Mouse (Mus musculus): ENCODE measurements around the gene Prex1. TPM values are rescaled to one million over a fixed set of nuclear protein-coding genes. Genes with fewer than 3 reads are reported as not detected.
A peak's percentile ranks its signal among the peaks of the same experiment; 100 is the strongest.

Prex1 gene
- polyA plus RNA-seq, 1 experiment from 2014 or later: 20.9 TPM

DNA sequence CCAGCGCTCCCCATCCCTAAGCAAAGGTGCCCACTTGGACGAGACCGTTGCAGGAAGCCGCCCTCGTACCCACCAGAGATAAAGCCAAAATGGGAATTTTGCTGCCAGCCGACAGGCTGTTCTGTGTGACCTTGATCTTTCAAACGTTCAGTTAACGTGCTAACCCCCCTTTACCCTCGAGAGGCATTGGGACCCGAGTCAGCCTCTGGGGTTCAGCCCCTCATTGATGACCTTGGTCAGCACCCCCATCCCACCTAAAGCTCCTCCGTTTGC is 731 bp upstream of the Prex1 start:
- DNase-seq (ENCODE audit: low spot score) (no peak), ATAC-seq (ENCODE audit: low FRiP score) (no peak)
- no peaks in the 10 kb centered on the region for H3K27me3 ChIP-seq (ENCODE audit: control insufficient read depth, insufficient read depth, low read length)
- H3K9me3 ChIP-seq (ENCODE audit: control insufficient read depth, low read length): no peaks in the 10 kb centered on the region
- peaks cover 6% of the 10 kb centered on the region for H3K4me1 ChIP-seq (replicated peaks; ENCODE audit: control insufficient read depth, insufficient read depth, low read length)
- H3K27ac ChIP-seq (ENCODE audit: low read depth, low read length): no peak overlapping the region
- peak overlapping the region; percentile 65 for H3K9ac ChIP-seq (ENCODE audit: low read depth, low read length)
- peak overlapping the region; percentile 81 for H3K4me3 ChIP-seq (ENCODE audit: low read depth, low read length)
- WGBS: 12% methylated on average over 11 of the region's 11 CpGs
- H3K4me2 ChIP-seq (replicated peaks; ENCODE audit: low read depth, low read length): peak overlapping the region; percentile 69
- H3K36me3 ChIP-seq (ENCODE audit: control insufficient read depth, insufficient read depth, low read length): no peaks in the 10 kb centered on the region

DNA sequence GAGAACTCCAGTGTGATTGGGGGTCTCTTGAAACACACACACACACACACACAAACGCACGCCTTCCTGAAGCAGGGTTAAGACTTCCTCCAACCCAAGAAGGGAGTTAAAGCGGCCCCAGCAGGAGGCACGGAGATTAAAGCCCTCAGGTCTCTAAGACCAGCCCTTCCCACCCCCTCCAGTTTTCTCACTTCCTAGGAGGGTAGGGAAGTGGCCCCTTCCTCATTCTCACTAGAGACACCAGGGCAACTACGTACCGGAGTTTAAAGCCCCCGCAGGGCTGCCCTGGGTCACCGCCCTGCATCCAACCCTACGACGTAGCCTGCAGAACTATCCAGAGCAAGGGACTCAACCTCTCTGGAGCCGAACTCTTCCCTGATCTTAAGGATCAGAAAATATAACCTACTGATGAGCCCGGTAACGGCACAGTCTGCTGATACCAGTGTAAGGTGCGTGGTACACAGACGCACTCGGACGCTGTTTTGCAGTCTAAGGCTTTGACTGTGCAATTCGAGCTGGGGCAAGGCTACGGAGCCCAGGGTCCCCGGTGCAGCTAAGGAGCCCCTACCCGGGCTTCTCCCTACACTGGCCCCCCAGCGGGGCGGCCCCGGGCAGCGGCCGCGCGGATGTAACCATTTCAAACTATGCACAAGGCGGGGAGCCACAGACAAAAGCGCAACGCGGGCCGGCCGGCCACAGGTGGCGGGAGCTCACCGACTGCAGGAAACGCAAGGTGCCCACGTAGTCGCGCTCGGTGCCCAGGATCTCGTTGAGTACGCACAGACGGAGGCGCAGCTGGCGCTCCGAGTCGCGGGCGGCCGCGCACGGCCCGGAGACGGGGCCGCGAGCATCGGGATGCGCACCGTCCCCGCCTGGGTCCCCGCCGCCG is 587 bp downstream of the Prex1 start:
- Histone ChIP-seq H3K36me3 (ENCODE audit: control insufficient read depth, insufficient read depth, low read length) (no peaks in the 10 kb centered on the region), H3K27me3 (ENCODE audit: control insufficient read depth, insufficient read depth, low read length) (no peaks in the 10 kb centered on the region), H3K4me2 (replicated peaks; ENCODE audit: low read depth, low read length) (peak overlapping the region; percentile 89), H3K4me1 (replicated peaks; ENCODE audit: control insufficient read depth, insufficient read depth, low read length) (peaks cover 8% of the 10 kb centered on the region), H3K4me3 (ENCODE audit: low read depth, low read length) (peak overlapping the region; percentile 81), H3K9ac (ENCODE audit: low read depth, low read length) (peak overlapping the region; percentile 79), H3K9me3 (ENCODE audit: control insufficient read depth, low read length) (no peaks in the 10 kb centered on the region), H3K27ac (ENCODE audit: low read depth, low read length) (peak overlapping the region; percentile 58)
- peak; percentile 59 for DNase-seq (ENCODE audit: low spot score)
- under 1% methylated on average over 59 of the region's 64 CpGs for WGBS
- peak; percentile 70 for ATAC-seq (ENCODE audit: low FRiP score)

DNA sequence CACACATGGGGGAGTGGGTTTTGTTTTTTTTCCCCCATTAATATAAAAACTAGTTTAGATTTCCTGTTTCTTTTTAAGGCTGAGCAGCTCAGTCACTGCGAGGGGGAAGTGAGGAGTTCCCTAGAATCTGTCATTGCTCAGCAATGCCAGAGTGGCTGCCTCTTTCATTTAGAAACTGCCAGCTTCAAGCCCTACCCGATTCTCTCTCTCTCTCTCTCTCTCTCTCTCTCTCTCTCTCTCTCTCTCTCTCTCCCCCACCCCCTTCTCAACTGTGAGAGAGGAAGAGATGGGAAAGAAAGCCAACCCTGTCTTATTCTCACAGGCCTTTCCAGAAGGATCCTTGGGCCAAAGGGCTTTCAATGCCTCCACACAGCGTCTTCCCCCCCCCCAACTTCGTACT is 1.3 kb downstream of the Prex1 start:
- H3K4me1 ChIP-seq (replicated peaks; ENCODE audit: control insufficient read depth, insufficient read depth, low read length): peaks cover 12% of the 10 kb centered on the region
- ATAC-seq (ENCODE audit: low FRiP score): no peak
- peak overlapping the region; percentile 58; the same call in 1 of the 2 replicates for H3K27ac ChIP-seq (ENCODE audit: low read depth, low read length)
- H3K36me3 ChIP-seq (ENCODE audit: control insufficient read depth, insufficient read depth, low read length): no peaks in the 10 kb centered on the region
- no peaks in the 10 kb centered on the region for H3K27me3 ChIP-seq (ENCODE audit: control insufficient read depth, insufficient read depth, low read length)
- DNase-seq (ENCODE audit: low spot score): peak; percentile 32
- H3K9me3 ChIP-seq (ENCODE audit: control insufficient read depth, low read length): no peaks in the 10 kb centered on the region
- H3K4me2 ChIP-seq (replicated peaks; ENCODE audit: low read depth, low read length): peak overlapping the region; percentile 89
- H3K4me3 ChIP-seq (ENCODE audit: low read depth, low read length): peak overlapping the region; percentile 81
- peak overlapping the region; percentile 79 for H3K9ac ChIP-seq (ENCODE audit: low read depth, low read length)
- 0% methylated on average over 4 of the region's 4 CpGs for WGBS

DNA sequence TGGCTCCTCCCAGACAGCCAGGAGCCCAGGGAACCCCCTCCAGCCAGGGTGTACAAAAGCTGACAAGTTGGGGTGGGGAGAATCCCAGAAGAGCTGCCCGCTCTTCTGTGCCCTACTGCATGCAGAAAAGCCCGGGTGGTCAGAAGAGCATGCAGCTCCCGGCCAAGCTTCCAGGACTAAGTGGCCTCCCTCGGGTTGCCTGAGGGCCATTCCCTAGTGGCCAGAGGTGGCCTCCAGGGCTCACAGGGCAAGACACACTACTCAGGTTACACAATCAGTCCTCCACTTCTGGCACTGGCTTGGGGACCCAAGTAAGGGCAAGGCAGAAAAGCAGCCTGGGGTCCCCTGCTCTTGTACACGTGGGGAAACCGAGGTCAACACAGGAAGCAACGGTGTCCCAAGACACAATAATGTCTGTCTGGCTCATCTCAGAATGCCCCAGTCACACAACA is 1.9 kb downstream of the Prex1 start:
- H3K4me2 ChIP-seq (replicated peaks; ENCODE audit: low read depth, low read length): peak overlapping the region; percentile 89
- no peaks in the 10 kb centered on the region for H3K27me3 ChIP-seq (ENCODE audit: control insufficient read depth, insufficient read depth, low read length)
- peak overlapping the region; percentile 16; the same call in 1 of the 2 replicates for H3K9ac ChIP-seq (ENCODE audit: low read depth, low read length)
- ATAC-seq (ENCODE audit: low FRiP score) (no peak), DNase-seq (ENCODE audit: low spot score) (peak; percentile 34)
- H3K27ac ChIP-seq (ENCODE audit: low read depth, low read length): no peak overlapping the region
- no peaks in the 10 kb centered on the region for H3K9me3 ChIP-seq (ENCODE audit: control insufficient read depth, low read length)
- H3K36me3 ChIP-seq (ENCODE audit: control insufficient read depth, insufficient read depth, low read length): no peaks in the 10 kb centered on the region
- H3K4me3 ChIP-seq (ENCODE audit: low read depth, low read length): peak overlapping the region; percentile 81
- 10% methylated on average over 7 of the region's 7 CpGs for WGBS
- H3K4me1 ChIP-seq (replicated peaks; ENCODE audit: control insufficient read depth, insufficient read depth, low read length): peaks cover 12% of the 10 kb centered on the region

DNA sequence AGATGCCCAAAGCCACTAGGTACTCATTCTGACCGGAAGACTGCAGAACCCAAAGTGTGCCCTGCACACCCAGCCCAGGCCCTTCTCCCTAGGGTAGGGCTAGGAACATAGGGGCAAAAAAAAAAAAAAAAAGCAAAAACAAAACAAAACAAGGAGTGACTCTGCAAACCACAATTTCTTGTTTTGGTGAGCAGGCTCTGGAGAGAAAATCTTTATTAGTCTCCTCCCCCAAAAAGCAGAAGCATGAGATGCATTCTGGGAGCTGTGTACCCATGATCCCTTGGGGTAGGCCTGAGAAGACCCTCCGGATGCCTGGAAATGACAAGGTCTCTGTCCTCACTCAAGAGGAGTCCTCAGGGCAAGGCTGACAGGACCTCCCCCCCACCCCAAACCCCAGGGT is 3.7 kb downstream of the Prex1 start:
- 91% methylated on average over 2 of the region's 2 CpGs for WGBS
- no peak overlapping the region for H3K9ac ChIP-seq (ENCODE audit: low read depth, low read length)
- H3K4me1 ChIP-seq (replicated peaks; ENCODE audit: control insufficient read depth, insufficient read depth, low read length): peaks cover 12% of the 10 kb centered on the region

DNA sequence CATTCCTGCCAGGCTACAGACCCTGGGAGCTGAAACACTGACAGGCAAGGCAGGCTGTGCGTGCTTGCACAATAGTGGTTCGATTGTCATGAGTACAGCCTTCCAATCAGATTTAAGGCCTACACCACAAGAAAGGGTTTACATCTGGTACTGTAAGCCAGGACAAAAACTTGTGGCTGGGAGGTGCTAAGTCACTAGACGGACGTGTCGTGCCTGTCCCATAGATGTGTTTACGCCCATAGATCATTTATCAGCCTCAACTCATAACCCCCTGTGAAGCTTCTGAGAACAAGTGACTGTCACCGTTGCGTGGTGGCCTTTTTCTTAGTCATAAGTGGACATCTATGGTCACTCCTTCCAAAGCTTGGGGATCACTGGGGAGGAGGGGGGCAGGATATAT is 5.3 kb downstream of the Prex1 start:
- Histone ChIP-seq H3K9ac (ENCODE audit: low read depth, low read length) (no peak overlapping the region), H3K36me3 (ENCODE audit: control insufficient read depth, insufficient read depth, low read length) (no peaks in the 10 kb centered on the region)

More for the DNA sequence above, 3.7 kb downstream of the Prex1 start:
- Histone ChIP-seq H3K27ac (ENCODE audit: low read depth, low read length) (no peak overlapping the region), H3K36me3 (ENCODE audit: control insufficient read depth, insufficient read depth, low read length) (no peaks in the 10 kb centered on the region), H3K4me2 (replicated peaks; ENCODE audit: low read depth, low read length) (no peak overlapping the region), H3K27me3 (ENCODE audit: control insufficient read depth, insufficient read depth, low read length) (no peaks in the 10 kb centered on the region), H3K9me3 (ENCODE audit: control insufficient read depth, low read length) (no peaks in the 10 kb centered on the region), H3K4me3 (ENCODE audit: low read depth, low read length) (no peak overlapping the region)
- ATAC-seq (ENCODE audit: low FRiP score): no peak
- no peak for DNase-seq (ENCODE audit: low spot score)

DNA sequence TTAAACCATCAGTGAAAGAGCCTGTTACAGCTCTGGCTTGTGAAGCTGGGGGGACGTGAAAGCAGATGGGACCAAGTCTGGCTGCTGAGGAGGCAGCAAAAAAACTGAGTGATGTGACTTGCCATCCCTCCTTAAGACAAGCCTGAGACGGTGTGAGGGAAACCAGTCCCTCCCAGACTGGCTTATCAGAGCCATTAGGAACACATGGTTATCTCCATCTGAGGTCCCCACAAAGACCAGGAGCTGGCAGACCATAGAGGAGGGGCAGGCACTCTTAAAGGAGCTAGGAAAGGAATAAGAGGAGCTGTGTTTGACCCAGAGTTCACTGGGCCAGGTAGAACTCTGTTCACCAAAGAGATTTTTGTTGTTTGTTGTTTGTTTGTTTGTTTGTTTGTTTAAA is 7.1 kb downstream of the Prex1 start:
- ATAC-seq (ENCODE audit: low FRiP score) (no peak), DNase-seq (ENCODE audit: low spot score) (no peak)
- Histone ChIP-seq H3K4me2 (replicated peaks; ENCODE audit: low read depth, low read length) (no peak overlapping the region), H3K27ac (ENCODE audit: low read depth, low read length) (no peak overlapping the region), H3K9me3 (ENCODE audit: control insufficient read depth, low read length) (no peaks in the 10 kb centered on the region), H3K27me3 (ENCODE audit: control insufficient read depth, insufficient read depth, low read length) (no peaks in the 10 kb centered on the region), H3K4me3 (ENCODE audit: low read depth, low read length) (no peak overlapping the region), H3K9ac (ENCODE audit: low read depth, low read length) (no peak overlapping the region), H3K36me3 (ENCODE audit: control insufficient read depth, insufficient read depth, low read length) (no peaks in the 10 kb centered on the region), H3K4me1 (replicated peaks; ENCODE audit: control insufficient read depth, insufficient read depth, low read length) (peaks cover 7% of the 10 kb centered on the region)
- WGBS: 79% methylated on average over 2 of the region's 2 CpGs

More for the DNA sequence above, 5.3 kb downstream of the Prex1 start:
- peaks cover 12% of the 10 kb centered on the region for H3K4me1 ChIP-seq (replicated peaks; ENCODE audit: control insufficient read depth, insufficient read depth, low read length)
- H3K27ac ChIP-seq (ENCODE audit: low read depth, low read length): no peak overlapping the region
- ATAC-seq (ENCODE audit: low FRiP score) (no peak), DNase-seq (ENCODE audit: low spot score) (no peak)
- no peak overlapping the region for H3K4me3 ChIP-seq (ENCODE audit: low read depth, low read length)
- no peak overlapping the region for H3K4me2 ChIP-seq (replicated peaks; ENCODE audit: low read depth, low read length)
- WGBS: 86% methylated on average over 8 of the region's 8 CpGs
- H3K27me3 ChIP-seq (ENCODE audit: control insufficient read depth, insufficient read depth, low read length): no peaks in the 10 kb centered on the region
- H3K9me3 ChIP-seq (ENCODE audit: control insufficient read depth, low read length): no peaks in the 10 kb centered on the region

DNA sequence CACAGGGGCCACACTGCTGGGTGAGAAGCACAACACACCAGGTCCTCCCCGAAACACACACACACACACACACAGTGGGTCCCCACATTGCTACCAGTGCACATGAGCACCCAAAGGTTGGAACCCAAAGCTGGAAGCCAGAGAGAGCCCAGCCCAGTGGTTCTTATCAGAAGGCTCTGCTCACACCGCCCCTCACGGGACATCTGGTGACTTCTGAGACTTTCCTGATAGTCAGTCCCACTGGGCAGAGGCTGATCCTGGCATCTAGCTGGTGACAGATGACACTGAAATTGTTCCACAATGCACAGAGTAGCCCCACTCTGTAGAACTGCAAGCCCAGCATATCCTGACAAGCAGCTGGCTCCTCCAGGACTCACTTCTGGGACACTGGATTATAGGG is 10.1 kb downstream of the Prex1 start:
- Histone ChIP-seq H3K27me3 (ENCODE audit: control insufficient read depth, insufficient read depth, low read length) (no peaks in the 10 kb centered on the region), H3K4me2 (replicated peaks; ENCODE audit: low read depth, low read length) (no peak overlapping the region), H3K4me1 (replicated peaks; ENCODE audit: control insufficient read depth, insufficient read depth, low read length) (peaks cover 9% of the 10 kb centered on the region), H3K9ac (ENCODE audit: low read depth, low read length) (no peak overlapping the region), H3K36me3 (ENCODE audit: control insufficient read depth, insufficient read depth, low read length) (no peaks in the 10 kb centered on the region), H3K27ac (ENCODE audit: low read depth, low read length) (no peak overlapping the region), H3K9me3 (ENCODE audit: control insufficient read depth, low read length) (no peaks in the 10 kb centered on the region), H3K4me3 (ENCODE audit: low read depth, low read length) (no peak overlapping the region)
- DNase-seq (ENCODE audit: low spot score) (no peak), ATAC-seq (ENCODE audit: low FRiP score) (no peak)
- 83% methylated on average over 3 of the region's 3 CpGs for WGBS

DNA sequence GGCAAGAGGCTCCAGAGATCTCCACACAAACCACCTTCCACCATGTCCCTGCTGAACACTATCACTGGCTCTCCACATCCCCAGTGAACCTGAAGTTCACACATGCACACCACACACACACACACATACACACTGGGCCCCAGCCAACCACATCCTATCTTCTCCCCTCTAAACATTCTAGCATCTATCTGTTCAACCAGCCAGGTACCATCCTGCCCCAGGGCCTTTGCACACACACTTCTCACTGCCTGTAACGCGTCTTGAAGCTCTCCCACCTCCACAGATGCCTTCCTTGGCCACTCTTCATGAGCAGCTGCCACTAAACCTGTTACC is 11.6 kb downstream of the Prex1 start:
- H3K4me1 ChIP-seq (replicated peaks; ENCODE audit: control insufficient read depth, insufficient read depth, low read length): peaks cover 2% of the 10 kb centered on the region; the same call in 1 of the 2 replicates
- H3K4me3 ChIP-seq (ENCODE audit: low read depth, low read length): no peak overlapping the region
- no peak overlapping the region for H3K4me2 ChIP-seq (replicated peaks; ENCODE audit: low read depth, low read length)
- no peak overlapping the region; the same call in 1 of the 2 replicates for H3K27ac ChIP-seq (ENCODE audit: low read depth, low read length)
- no peaks in the 10 kb centered on the region for H3K36me3 ChIP-seq (ENCODE audit: control insufficient read depth, insufficient read depth, low read length)
- no peaks in the 10 kb centered on the region for H3K9me3 ChIP-seq (ENCODE audit: control insufficient read depth, low read length)
- H3K9ac ChIP-seq (ENCODE audit: low read depth, low read length): no peak overlapping the region
- DNase-seq (ENCODE audit: low spot score) (no peak), ATAC-seq (ENCODE audit: low FRiP score) (no peak)
- 94% methylated on average over 2 of the region's 2 CpGs for WGBS
- no peaks in the 10 kb centered on the region for H3K27me3 ChIP-seq (ENCODE audit: control insufficient read depth, insufficient read depth, low read length)
